Mouse (Mus musculus): ENCODE measurements around the gene Hmgcr.
"Not testable (repeated sequence)": the region's sequence is repeated elsewhere in the genome, so short reads cannot be mapped to it uniquely, and the experiment has no call there.

Hmgcr gene

GRCm38 (mm10) chr13:96671078-96671905 is 556 bp upstream of the Hmgcr start:
- no peak for DNase-seq (ENCODE audit: low spot score in 2 of 2)

GRCm38 (mm10) chr13:96670019-96670405 is 724 bp downstream of the Hmgcr start:
- no peak for DNase-seq (ENCODE audit: low spot score in 2 of 2)

GRCm38 (mm10) chr13:96664419-96664974 is 6.2 kb downstream of the Hmgcr start:
- DNase-seq (ENCODE audit: low spot score in 2 of 2), result no peak

GRCm38 (mm10) chr13:96663120-96663519 is 7.6 kb downstream of the Hmgcr start:
- not testable (repeated sequence) for DNase-seq (ENCODE audit: low spot score in 2 of 2)

GRCm38 (mm10) chr13:96660095-96660860 is 10.5 kb downstream of the Hmgcr start:
- DNase-seq (ENCODE audit: low spot score in 2 of 2), result no peak

GRCm38 (mm10) chr13:96658936-96659335 is 11.8 kb downstream of the Hmgcr start:
- no peak for DNase-seq (ENCODE audit: low spot score in 2 of 2)

- no peak for DNase-seq (ENCODE audit: low spot score in 2 of 2)
Measured at GRCm38 (mm10) chr13:96656673-96657072, 14.1 kb downstream of the Hmgcr start.

- no peak for DNase-seq (ENCODE audit: low spot score in 2 of 2)
Measured at GRCm38 (mm10) chr13:96653041-96653440, 17.7 kb downstream of the Hmgcr start.

- DNase-seq (ENCODE audit: low spot score in 2 of 2), result no peak
Measured at GRCm38 (mm10) chr13:96645822-96646221, 24.9 kb downstream of the Hmgcr start.

GRCm38 (mm10) chr13:96644168-96644567 is 26.6 kb downstream of the Hmgcr start:
- no peak for DNase-seq (ENCODE audit: low spot score in 2 of 2)

- DNase-seq (ENCODE audit: low spot score in 2 of 2), result no peak
Measured at GRCm38 (mm10) chr13:96630396-96630795, 40.3 kb downstream of the Hmgcr start.

- DNase-seq (ENCODE audit: low spot score in 2 of 2), result no peak
Measured at GRCm38 (mm10) chr13:96620891-96621290, 49.8 kb downstream of the Hmgcr start.

- no peak for DNase-seq (ENCODE audit: low spot score in 2 of 2)
Measured at GRCm38 (mm10) chr13:96614615-96615014, 56.1 kb downstream of the Hmgcr start.

GRCm38 (mm10) chr13:96604242-96604641 is 66.5 kb downstream of the Hmgcr start:
- no peak for DNase-seq (ENCODE audit: low spot score in 2 of 2)

GRCm38 (mm10) chr13:96599182-96599581 is 71.6 kb downstream of the Hmgcr start:
- no peak for DNase-seq (ENCODE audit: low spot score in 2 of 2)
